Mouse (Mus musculus) heart, postnatal 14 days (tissue): Measurements from ENCODE around the gene Slc39a12. TPM values are rescaled to one million over a fixed set of nuclear protein-coding genes. Genes with fewer than 3 reads are reported as not detected.

ENCODE experiments used
- total RNA-seq, 2 experiments: library from RNA; stranded (reverse); gene quantifications; 2 replicates each; pipeline ENCODE4 v1.2.3; 2021

Slc39a12 gene
- total RNA-seq, 2 experiments from 2014 or later: 0.14 TPM; not detected in 1

Other genes starting within 250 kb of the Slc39a12 start
- under 1 TPM in 1 of 2 experiments, not detected in 1; 0.07 TPM for gene Tmem236, start 213.8 kb upstream of the Slc39a12 start, total RNA-seq
- gene Mrc1, start 158.9 kb upstream of the Slc39a12 start, total RNA-seq: 10 to 100 TPM; 20.7 to 23.3 TPM
- gene Cacnb2, start 214.8 kb downstream of the Slc39a12 start, total RNA-seq: 10 to 100 TPM; 66.3 to 74.0 TPM